In genomic region chr5:33937230-33937629, GRCm38 (mm10) we compare ENCODE assay signal across 11 mouse cellular contexts. TPM values are rescaled to one million over a fixed set of nuclear protein-coding genes. Genes with fewer than 3 reads are reported as not detected.
A peak's percentile ranks its signal among the peaks of the same experiment; 100 is the strongest.
DNase-seq lines count a peak whose midpoint lies in the region; ATAC-seq and TF ChIP-seq lines count a peak whose summit lies in the region.
"Had no signal": no experiment of that assay in that cellular context is flagged by ENCODE, and none has a peak within 500 bp of the region (broad histone marks: within the 10 kb centered on the region; RNA-seq: fewer than 3 reads in every experiment).

No protein-coding gene starts in this region.

- no peaks in the 10 kb centered on the region for H3K27me3 ChIP-seq in lung, embryonic 14.5 days (ENCODE audit: insufficient read depth, low read length)
- no peaks in the 10 kb centered on the region for H3K27me3 ChIP-seq in forebrain, embryonic 15.5 days
- H3K27me3 ChIP-seq in limb, embryonic 13.5 days = no peaks in the 10 kb centered on the region
- H3K27me3 ChIP-seq in neural tube, embryonic 14.5 days (ENCODE audit: control insufficient read depth, insufficient read depth, low read length) = no peaks in the 10 kb centered on the region

- TF ChIP-seq CTCF in lung, embryonic 14.5 days (IDR thresholded peaks at IDR 0.05; ENCODE audit: low read depth) = no peak

- ATAC-seq in lung, embryonic 14.5 days (ENCODE audit: insufficient read depth) = no peak
- ATAC-seq in forebrain, embryonic 15.5 days (replicated peaks) = no peak
- ATAC-seq in limb, embryonic 13.5 days (ENCODE audit: low FRiP score, low read depth) = no peak
- ATAC-seq in neural tube, embryonic 14.5 days (ENCODE audit: low read depth) = no peak

- H3K9me3 ChIP-seq in lung, embryonic 14.5 days (ENCODE audit: low read depth, low read length) = peaks cover 11% of the 10 kb centered on the region; the same call in 1 of the 2 replicates
- H3K9me3 ChIP-seq in forebrain, embryonic 15.5 days = peaks cover 10% of the 10 kb centered on the region; the same call in 1 of the 2 replicates
- peaks cover 23% of the 10 kb centered on the region for H3K9me3 ChIP-seq in limb, embryonic 13.5 days
- no peaks in the 10 kb centered on the region; the same call in 1 of the 2 replicates for H3K9me3 ChIP-seq in neural tube, embryonic 14.5 days (ENCODE audit: control insufficient read depth, low read length)

- H3K4me1 ChIP-seq in lung, embryonic 14.5 days (ENCODE audit: insufficient read depth) = peaks cover 10% of the 10 kb centered on the region
- H3K4me1 ChIP-seq in forebrain, embryonic 15.5 days = peaks cover 34% of the 10 kb centered on the region
- peaks cover 25% of the 10 kb centered on the region for H3K4me1 ChIP-seq in limb, embryonic 13.5 days
- peaks cover 23% of the 10 kb centered on the region for H3K4me1 ChIP-seq in neural tube, embryonic 14.5 days (ENCODE audit: control insufficient read depth, insufficient read depth, low read length)

- DNase-seq in lung, embryonic 14.5 days = no peak
- DNase-seq in lung, postnatal 25 days (ENCODE audit: low spot score) = no peak
- no peak for DNase-seq in spleen, postnatal 36 days (ENCODE audit: low spot score in 2 of 2)
- DNase-seq in gastrocnemius, postnatal 10 days = no peak
- DNase-seq in left cerebral cortex, adult 11 months (ENCODE audit: low spot score) = no peak
- DNase-seq: cerebellum, postnatal 36 days; kidney, postnatal 36 days had no signal

- H3K4me2 ChIP-seq in lung, embryonic 14.5 days = peak overlapping the region; percentile 87
- H3K4me2 ChIP-seq in forebrain, embryonic 15.5 days (replicated peaks) = peak overlapping the region; percentile 65
- H3K4me2 ChIP-seq in limb, embryonic 13.5 days (replicated peaks) = peak overlapping the region; percentile 69
- peak overlapping the region; percentile 53 for H3K4me2 ChIP-seq in neural tube, embryonic 14.5 days (ENCODE audit: low read depth, low read length)

- H3K4me3 ChIP-seq in lung, embryonic 14.5 days (ENCODE audit: low read depth, low read length) = peak overlapping the region; percentile 89
- H3K4me3 ChIP-seq in forebrain, embryonic 15.5 days = peak overlapping the region; percentile 89
- peak overlapping the region; percentile 86 for H3K4me3 ChIP-seq in limb, embryonic 13.5 days
- H3K4me3 ChIP-seq in neural tube, embryonic 14.5 days (ENCODE audit: low read depth, low read length) = no peak overlapping the region

- H3K27ac ChIP-seq in lung, embryonic 14.5 days (ENCODE audit: low read depth) = no peak overlapping the region
- H3K27ac ChIP-seq in forebrain, embryonic 15.5 days (replicated peaks) = no peak overlapping the region
- no peak overlapping the region for H3K27ac ChIP-seq in limb, embryonic 13.5 days
- H3K27ac ChIP-seq in neural tube, embryonic 14.5 days (ENCODE audit: low read depth, low read length) = no peak overlapping the region

- H3K9ac ChIP-seq in lung, embryonic 14.5 days = peak overlapping the region; percentile 90
- no peak overlapping the region for H3K9ac ChIP-seq in forebrain, embryonic 15.5 days (replicated peaks)
- H3K9ac ChIP-seq in limb, embryonic 13.5 days = peak overlapping the region; percentile 72; the same call in 1 of the 2 replicates
- peak overlapping the region; percentile 39; the same call in 1 of the 2 replicates for H3K9ac ChIP-seq in neural tube, embryonic 14.5 days (replicated peaks; ENCODE audit: low read depth, low read length)

- WGBS in lung, embryonic 14.5 days = 100% methylated on average over 2 of the region's 2 CpGs
- 94% methylated on average over 2 of the region's 2 CpGs for WGBS in forebrain, embryonic 15.5 days
- 94% methylated on average over 2 of the region's 2 CpGs for WGBS in limb, embryonic 13.5 days
- WGBS in neural tube, embryonic 14.5 days = 96% methylated on average over 2 of the region's 2 CpGs

- peaks cover 5% of the 10 kb centered on the region; the same call in 1 of the 2 replicates for H3K36me3 ChIP-seq in lung, embryonic 14.5 days (ENCODE audit: insufficient read depth)
- H3K36me3 ChIP-seq in forebrain, embryonic 15.5 days = no peaks in the 10 kb centered on the region
- peaks cover 14% of the 10 kb centered on the region for H3K36me3 ChIP-seq in limb, embryonic 13.5 days
- no peaks in the 10 kb centered on the region for H3K36me3 ChIP-seq in neural tube, embryonic 14.5 days (ENCODE audit: control insufficient read depth, insufficient read depth, low read length)

RNA-seq across cellular contexts. Expression of gene Nelfa, which starts 1.0 kb away (rescaled TPM):
- polyA plus RNA-seq in lung, embryonic 14.5 days (2014; fragmentation: Nextera tagmentation; extraction: Ambion mirVana) = 63.4 and 64.0 TPM in 2 replicates
- polyA plus RNA-seq in forebrain, embryonic 15.5 days (2015; fragmentation: Nextera tagmentation; extraction: Ambion mirVana) = 43.5 and 46.9 TPM in 2 replicates
- 64.7 and 70.5 TPM in 2 replicates for polyA plus RNA-seq in limb, embryonic 13.5 days (2015; fragmentation: Nextera tagmentation; extraction: Ambion mirVana)
- 34.3 and 37.1 TPM in 2 replicates for polyA plus RNA-seq in neural tube, embryonic 14.5 days (2014; fragmentation: Nextera tagmentation; extraction: Ambion mirVana)
- total RNA-seq in gastrocnemius, postnatal 10 days (2021) = 10 to 100 TPM; 10.5 to 14.5 TPM

RNA-seq across cellular contexts. Expression of gene Gm1673, which starts 46.0 kb away (rescaled TPM):
- 57.5 and 61.1 TPM in 2 replicates for polyA plus RNA-seq in lung, embryonic 14.5 days (2014; fragmentation: Nextera tagmentation; extraction: Ambion mirVana)
- 544 and 580 TPM in 2 replicates for polyA plus RNA-seq in forebrain, embryonic 15.5 days (2015; fragmentation: Nextera tagmentation; extraction: Ambion mirVana)
- 136 and 151 TPM in 2 replicates for polyA plus RNA-seq in limb, embryonic 13.5 days (2015; fragmentation: Nextera tagmentation; extraction: Ambion mirVana)
- 403 and 457 TPM in 2 replicates for polyA plus RNA-seq in neural tube, embryonic 14.5 days (2014; fragmentation: Nextera tagmentation; extraction: Ambion mirVana)
- total RNA-seq in gastrocnemius, postnatal 10 days (2021) = 1 to 10 TPM; 2.5 to 3.2 TPM
- total RNA-seq: neutrophil, adult 5-6 weeks had no signal

RNA-seq across cellular contexts. Expression of gene Nat8l, which starts 58.6 kb away (rescaled TPM):
- polyA plus RNA-seq in lung, embryonic 14.5 days (2014; fragmentation: Nextera tagmentation; extraction: Ambion mirVana) = 0.09 and 0.13 TPM in 2 replicates
- polyA plus RNA-seq in forebrain, embryonic 15.5 days (2015; fragmentation: Nextera tagmentation; extraction: Ambion mirVana) = 4.0 and 4.8 TPM in 2 replicates
- polyA plus RNA-seq in limb, embryonic 13.5 days (2015; fragmentation: Nextera tagmentation; extraction: Ambion mirVana) = 0.10 and 0.20 TPM in 2 replicates
- 3.9 and 4.1 TPM in 2 replicates for polyA plus RNA-seq in neural tube, embryonic 14.5 days (2014; fragmentation: Nextera tagmentation; extraction: Ambion mirVana)
- total RNA-seq in gastrocnemius, postnatal 10 days (2021) = 1 to 10 TPM in 1 of 2 experiments, under 1 TPM in 1; 0.35 to 1.3 TPM
